Mouse (Mus musculus): ENCODE results near the gene Trmt1. TPM values are rescaled to one million over a fixed set of nuclear protein-coding genes. Genes with fewer than 3 reads are reported as not detected.
A peak's percentile ranks its signal among the peaks of the same experiment; 100 is the strongest.

Gene Trmt1
- polyA plus RNA-seq, 1 experiment from 2014 or later = 43.4 TPM

DNA sequence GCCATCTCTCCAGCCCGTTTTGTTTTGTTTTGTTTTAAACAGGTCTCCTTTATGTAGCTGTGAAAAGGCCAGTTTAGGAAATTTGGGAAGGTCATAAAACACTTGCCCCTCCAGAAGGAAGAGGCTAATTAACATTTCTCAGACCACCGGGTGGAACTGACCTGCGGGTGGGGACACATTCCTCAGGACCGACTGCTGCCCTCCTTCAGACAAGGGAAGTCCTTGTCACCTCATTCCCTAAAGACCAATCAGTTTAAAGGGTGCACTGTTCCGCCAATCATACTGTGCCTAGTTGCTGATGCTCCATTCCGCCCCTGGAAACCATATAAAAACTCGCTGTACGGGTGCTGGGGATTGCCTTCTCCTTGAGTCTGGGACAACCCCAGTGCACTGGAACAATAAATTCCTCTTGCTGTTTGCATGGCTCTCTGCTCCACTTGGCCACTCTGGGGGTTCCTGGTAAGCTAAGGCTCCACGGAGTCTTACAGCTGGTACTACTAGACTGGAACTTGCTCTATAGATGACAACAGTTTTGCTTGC, 32.9 kb upstream of the Trmt1 start:
- DNase-seq (ENCODE audit: low spot score) (no peak), ATAC-seq (no peak)
- Histone ChIP-seq H3K27me3 (replicated peaks; ENCODE audit: insufficient read depth, low read length) (no peaks in the 10 kb centered on the region), H3K4me3 (ENCODE audit: low read depth, low read length) (no peak overlapping the region), H3K9me3 (ENCODE audit: low read length) (no peaks in the 10 kb centered on the region), H3K4me1 (ENCODE audit: insufficient read depth, low read depth, low read length) (peaks cover 22% of the 10 kb centered on the region), H3K4me2 (replicated peaks; ENCODE audit: low read depth, low read length) (no peak overlapping the region), H3K9ac (replicated peaks; ENCODE audit: low read depth) (no peak overlapping the region), H3K36me3 (ENCODE audit: insufficient read depth, low read length) (no peaks in the 10 kb centered on the region), H3K27ac (ENCODE audit: low read length) (no peak overlapping the region)
- TF ChIP-seq EP300 (IDR thresholded peaks at IDR 0.05) (no peak), CTCF (IDR thresholded peaks at IDR 0.05) (no peak)
- WGBS = 47% methylated on average over 9 of the region's 9 CpGs

DNA sequence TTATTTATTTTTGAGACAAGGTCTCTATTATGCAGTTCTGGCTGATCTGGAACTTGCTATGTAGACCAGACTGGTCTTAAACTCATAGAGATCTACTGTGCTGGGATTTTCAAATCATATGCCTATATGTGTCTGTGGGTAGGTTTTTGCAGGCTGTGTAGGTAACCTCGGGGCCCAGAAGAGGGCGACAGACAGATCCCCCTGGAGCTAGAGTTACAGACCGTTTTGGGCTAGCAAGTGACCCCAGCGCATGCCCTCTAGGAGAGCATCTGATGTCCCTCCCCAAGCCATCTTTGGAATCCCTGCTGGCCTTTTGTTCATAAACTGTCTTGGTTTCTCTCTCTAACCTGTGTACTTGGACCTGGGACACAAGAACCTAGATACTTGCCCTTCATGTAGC, 31.5 kb upstream of the Trmt1 start:
- Histone ChIP-seq H3K9me3 (ENCODE audit: low read length) (no peaks in the 10 kb centered on the region), H3K27me3 (replicated peaks; ENCODE audit: insufficient read depth, low read length) (no peaks in the 10 kb centered on the region), H3K4me3 (ENCODE audit: low read depth, low read length) (no peak overlapping the region), H3K4me2 (replicated peaks; ENCODE audit: low read depth, low read length) (no peak overlapping the region), H3K27ac (ENCODE audit: low read length) (peak overlapping the region; percentile 97), H3K4me1 (ENCODE audit: insufficient read depth, low read depth, low read length) (peaks cover 24% of the 10 kb centered on the region), H3K9ac (replicated peaks; ENCODE audit: low read depth) (no peak overlapping the region), H3K36me3 (ENCODE audit: insufficient read depth, low read length) (no peaks in the 10 kb centered on the region)
- TF ChIP-seq CTCF (IDR thresholded peaks at IDR 0.05) (peak; percentile 53), EP300 (IDR thresholded peaks at IDR 0.05) (no peak)
- 30% methylated on average over 4 of the region's 4 CpGs for WGBS
- no peak for ATAC-seq
- DNase-seq (ENCODE audit: low spot score) = no peak

DNA sequence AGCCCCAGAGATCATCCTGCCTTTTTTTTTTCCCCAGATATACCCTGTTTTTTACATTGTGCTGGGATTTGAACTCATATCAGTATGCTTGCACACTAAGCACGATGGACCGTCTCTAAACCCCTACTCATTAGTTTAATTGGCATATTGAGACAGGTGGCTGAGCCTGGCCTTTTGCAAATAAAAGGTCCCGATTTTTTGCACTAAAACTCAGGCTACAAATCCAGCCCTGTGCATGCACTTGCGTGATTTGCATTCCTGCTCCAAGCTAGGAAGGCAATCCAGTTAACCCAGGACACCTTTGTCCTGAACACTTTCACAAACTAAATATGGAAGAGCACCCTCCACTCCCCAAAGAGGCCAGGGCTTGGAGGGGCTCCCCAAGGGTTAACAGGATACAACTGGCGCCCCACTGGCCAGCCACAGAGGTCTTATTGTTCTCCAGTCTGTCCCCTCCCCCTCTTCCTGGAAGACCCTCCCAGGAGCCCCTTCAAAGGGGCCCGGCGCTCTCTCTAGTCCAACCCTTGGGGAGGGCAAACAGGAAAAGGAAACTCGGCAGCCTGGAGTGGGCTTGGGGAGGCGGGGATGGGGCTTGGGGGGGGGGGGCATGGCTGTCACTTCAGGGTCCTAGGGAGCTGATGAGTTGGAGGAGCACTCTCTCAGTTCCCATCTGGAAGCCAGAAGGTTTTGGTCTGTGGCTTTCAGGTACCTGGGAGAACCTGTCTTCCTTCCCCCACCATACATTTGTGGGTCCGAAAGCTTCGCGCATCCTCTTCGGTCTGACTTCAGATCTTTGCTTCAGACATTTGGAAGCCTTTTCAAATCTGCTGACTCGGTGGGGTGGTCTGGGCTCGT, 30.5 kb upstream of the Trmt1 start:
- ATAC-seq = peak; percentile 50
- Histone ChIP-seq H3K4me2 (replicated peaks; ENCODE audit: low read depth, low read length) (peak overlapping the region; percentile 81), H3K36me3 (ENCODE audit: insufficient read depth, low read length) (no peaks in the 10 kb centered on the region), H3K27me3 (replicated peaks; ENCODE audit: insufficient read depth, low read length) (no peaks in the 10 kb centered on the region), H3K4me1 (ENCODE audit: insufficient read depth, low read depth, low read length) (peaks cover 32% of the 10 kb centered on the region), H3K9me3 (ENCODE audit: low read length) (no peaks in the 10 kb centered on the region), H3K4me3 (ENCODE audit: low read depth, low read length) (peak overlapping the region; percentile 44), H3K9ac (replicated peaks; ENCODE audit: low read depth) (peak overlapping the region; percentile 76), H3K27ac (ENCODE audit: low read length) (peak overlapping the region; percentile 97)
- 2% methylated on average over 15 of the region's 15 CpGs for WGBS
- DNase-seq (ENCODE audit: low spot score) = peak; percentile 81
- TF ChIP-seq CTCF (IDR thresholded peaks at IDR 0.05) = no peak
- TF ChIP-seq EP300 (IDR thresholded peaks at IDR 0.05) = peak; percentile 97

DNA sequence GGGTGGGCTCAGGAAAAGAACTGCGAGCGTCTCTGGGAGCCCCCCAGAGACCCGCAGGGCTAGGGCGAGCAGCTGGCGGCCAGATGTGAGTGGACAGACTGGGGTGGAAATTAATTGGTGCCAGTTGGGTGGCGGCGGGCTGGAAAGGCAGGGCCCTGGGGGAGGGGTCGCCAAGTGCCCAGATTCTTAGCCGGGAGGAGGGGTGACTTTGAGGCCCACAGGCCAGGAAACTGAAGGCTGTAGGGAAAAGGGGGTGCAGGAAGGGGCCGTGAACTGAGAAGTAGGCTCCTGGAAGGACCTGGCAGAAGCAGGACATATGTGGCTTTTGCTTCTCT, 29.9 kb upstream of the Trmt1 start:
- Histone ChIP-seq H3K27ac (ENCODE audit: low read length) (peak overlapping the region; percentile 97), H3K9me3 (ENCODE audit: low read length) (no peaks in the 10 kb centered on the region), H3K27me3 (replicated peaks; ENCODE audit: insufficient read depth, low read length) (no peaks in the 10 kb centered on the region), H3K36me3 (ENCODE audit: insufficient read depth, low read length) (no peaks in the 10 kb centered on the region), H3K9ac (replicated peaks; ENCODE audit: low read depth) (peak overlapping the region; percentile 76), H3K4me1 (ENCODE audit: insufficient read depth, low read depth, low read length) (peaks cover 32% of the 10 kb centered on the region), H3K4me3 (ENCODE audit: low read depth, low read length) (peak overlapping the region; percentile 44), H3K4me2 (replicated peaks; ENCODE audit: low read depth, low read length) (peak overlapping the region; percentile 81)
- WGBS = 2% methylated on average over 10 of the region's 10 CpGs
- ATAC-seq (no peak), DNase-seq (ENCODE audit: low spot score) (peak; percentile 41)
- TF ChIP-seq CTCF (IDR thresholded peaks at IDR 0.05) = no peak
- no peak for TF ChIP-seq EP300 (IDR thresholded peaks at IDR 0.05)

DNA sequence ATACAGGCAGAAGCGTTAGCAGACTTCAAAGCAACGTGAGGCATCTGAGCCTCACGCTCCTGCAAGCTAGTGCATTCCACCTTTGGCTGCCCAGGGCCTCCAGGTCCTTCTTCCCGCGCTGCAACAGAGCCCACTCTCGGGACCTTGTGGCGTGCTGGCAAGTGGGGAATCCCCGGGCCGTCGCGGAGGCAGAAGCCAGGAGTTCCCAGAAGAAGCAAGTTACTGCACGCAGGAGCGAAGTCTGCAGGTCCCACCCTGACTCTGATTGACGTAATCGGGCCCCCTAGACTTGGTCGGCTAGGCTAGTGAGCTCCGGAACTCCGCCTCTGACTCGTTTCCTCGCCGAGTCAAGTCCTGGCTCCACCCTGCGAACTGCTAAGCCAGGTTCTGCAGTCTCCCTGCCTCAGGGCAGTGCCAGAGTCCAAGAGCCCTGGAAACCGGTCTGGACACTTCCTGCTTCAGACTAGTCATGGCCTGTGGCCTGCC, 29.4 kb upstream of the Trmt1 start:
- Histone ChIP-seq H3K4me3 (ENCODE audit: low read depth, low read length) (peak overlapping the region; percentile 44), H3K9ac (replicated peaks; ENCODE audit: low read depth) (peak overlapping the region; percentile 76), H3K27ac (ENCODE audit: low read length) (peak overlapping the region; percentile 97), H3K36me3 (ENCODE audit: insufficient read depth, low read length) (no peaks in the 10 kb centered on the region), H3K4me1 (ENCODE audit: insufficient read depth, low read depth, low read length) (peaks cover 32% of the 10 kb centered on the region), H3K9me3 (ENCODE audit: low read length) (no peaks in the 10 kb centered on the region), H3K27me3 (replicated peaks; ENCODE audit: insufficient read depth, low read length) (no peaks in the 10 kb centered on the region), H3K4me2 (replicated peaks; ENCODE audit: low read depth, low read length) (peak overlapping the region; percentile 81)
- TF ChIP-seq EP300 (IDR thresholded peaks at IDR 0.05) = peak; percentile 87
- TF ChIP-seq CTCF (IDR thresholded peaks at IDR 0.05) = peak; percentile 18; the same call in 1 of the 2 replicates
- ATAC-seq (peak; percentile 72), DNase-seq (ENCODE audit: low spot score) (peak; percentile 96)
- WGBS = under 1% methylated on average over 23 of the region's 23 CpGs

DNA sequence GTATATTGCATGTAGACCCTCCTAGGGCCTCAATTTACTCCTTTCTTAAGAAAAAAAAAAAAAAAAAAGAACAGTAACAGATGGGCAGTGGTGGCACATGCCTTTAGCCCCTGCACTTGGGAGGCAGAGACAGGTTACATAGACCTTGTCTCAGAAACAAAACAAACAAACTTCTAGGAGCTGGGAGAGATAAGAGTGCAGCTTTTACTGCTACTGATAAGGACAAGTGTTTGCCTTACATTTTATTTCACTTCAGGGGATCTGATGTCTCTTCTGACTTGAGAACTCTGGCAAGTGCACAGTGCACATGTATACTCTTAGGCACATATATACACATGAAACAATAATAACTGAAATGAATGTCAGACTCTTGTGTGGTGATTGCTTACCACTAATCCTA, 28.9 kb upstream of the Trmt1 start:
- ATAC-seq = no peak
- Histone ChIP-seq H3K27ac (ENCODE audit: low read length) (peak overlapping the region; percentile 97), H3K4me1 (ENCODE audit: insufficient read depth, low read depth, low read length) (peaks cover 32% of the 10 kb centered on the region), H3K4me2 (replicated peaks; ENCODE audit: low read depth, low read length) (peak overlapping the region; percentile 81), H3K4me3 (ENCODE audit: low read depth, low read length) (no peak overlapping the region), H3K36me3 (ENCODE audit: insufficient read depth, low read length) (no peaks in the 10 kb centered on the region), H3K9me3 (ENCODE audit: low read length) (no peaks in the 10 kb centered on the region), H3K27me3 (replicated peaks; ENCODE audit: insufficient read depth, low read length) (no peaks in the 10 kb centered on the region), H3K9ac (replicated peaks; ENCODE audit: low read depth) (no peak overlapping the region)
- TF ChIP-seq EP300 (IDR thresholded peaks at IDR 0.05) (no peak), CTCF (IDR thresholded peaks at IDR 0.05) (no peak)
- peak; percentile 68 for DNase-seq (ENCODE audit: low spot score)

All from lung, postnatal 0 days (tissue).